Mouse (Mus musculus) heart, embryonic 16.5 days (tissue): ENCODE measurements around the gene Pak6. TPM values are rescaled to one million over a fixed set of nuclear protein-coding genes. Genes with fewer than 3 reads are reported as not detected.

Experiments used
- ATAC-seq: fragments of 200-750 bp; cut with Nextera tagmentation; replicated peaks from 2 replicates; pipeline ENCODE4 v1.8.0; 2017; ENCODE audit warnings: moderate number of reproducible peaks; ENCODE audit not compliant: insufficient read depth, low FRiP score; ENCODE audit errors: extremely low read depth
- H3K27ac ChIP-seq: fragments of 300-500 bp; sonication (generic); 2 replicates; pipeline ENCODE4 v1.5.1; 2014; ENCODE audit warnings: mild to moderate bottlenecking, low read length, control low read depth, moderate library complexity
- H3K27me3 ChIP-seq: fragments of 300-500 bp; sonication (generic); 2 replicates; pipeline ENCODE4 v1.6.1; 2014; ENCODE audit warnings: low read length, mixed read lengths; ENCODE audit not compliant: control insufficient read depth, insufficient read depth
- H3K36me3 ChIP-seq: fragments of 300-500 bp; sonication (generic); 2 replicates; pipeline ENCODE4 v1.6.1; 2014; ENCODE audit not compliant: control insufficient read depth, insufficient read depth
- H3K4me1 ChIP-seq: fragments of 300-500 bp; sonication (generic); 2 replicates; pipeline ENCODE4 v1.6.1; 2014; ENCODE audit warnings: low read length, mixed read lengths; ENCODE audit not compliant: control insufficient read depth, insufficient read depth
- H3K4me2 ChIP-seq: fragments of 300-500 bp; sonication (generic); 2 replicates; pipeline ENCODE4 v1.6.1; 2014; ENCODE audit warnings: low read depth, mild to moderate bottlenecking, control low read depth, low read length
- H3K4me3 ChIP-seq: fragments of 300-500 bp; sonication (generic); 2 replicates; pipeline ENCODE4 v1.5.1; 2014; ENCODE audit warnings: mild to moderate bottlenecking, control low read depth, low read length
- H3K9ac ChIP-seq: fragments of 300-500 bp; sonication (generic); 2 replicates; pipeline ENCODE4 v1.6.1; 2014; ENCODE audit warnings: low read length, control low read depth
- H3K9me3 ChIP-seq: fragments of 300-500 bp; sonication (generic); replicated peaks from 2 replicates; pipeline ENCODE4 v1.6.1; 2016; ENCODE audit warnings: low read length; ENCODE audit not compliant: control insufficient read depth
- whole genome bisulfite sequencing: fragments of 180-500 bp; shearing (Covaris S2); extraction: QIAGEN DNeasy Blood & Tissue Kit; methylation state at CpG from one replicate; pipeline ENCODE4 v1.1.7; 2014; 5-methylcytosine and 5-hydroxymethylcytosine counted together
- polyA plus RNA-seq: library from polyadenylated mRNA; unstranded; fragments of >200 nt; fragmentation: Nextera tagmentation; extraction: Ambion mirVana; gene quantifications from 2 replicates; pipeline ENCODE4 v1.2.1, GENCODE M21; 2015

The Pak6 gene
- polyA plus RNA-seq, result 9.8 and 11.1 TPM in 2 replicates

- ATAC-seq, result peak; percentile 18
- Histone ChIP-seq H3K36me3 (no peaks in the 10 kb centered on the region), H3K27ac (peak within 1 kb of the TSS; percentile 81), H3K4me3 (peak within 1 kb of the TSS; percentile 62), H3K9me3 (no peaks in the 10 kb centered on the region), H3K4me1 (peaks cover 64% of the 10 kb centered on the region), H3K27me3 (no peaks in the 10 kb centered on the region; the same call in 1 of the 2 replicates), H3K9ac (peak within 1 kb of the TSS; percentile 76), H3K4me2 (peak within 1 kb of the TSS; percentile 75)
- WGBS, result 3% methylated on average over 37 of the region's 37 CpGs
These were observed at the start of gene Pak6 for GRCm38 (mm10) chr2:118662902-118663803. TSS of gene Pak6 (plus strand) at chr2:118663303.

GRCm38 (mm10) chr2:118618013-118618412 lies 45.1 kb upstream of the Pak6 start:
- Histone ChIP-seq H3K4me1 (no peaks in the 10 kb centered on the region), H3K36me3 (peaks cover 78% of the 10 kb centered on the region), H3K9me3 (no peaks in the 10 kb centered on the region), H3K27ac (no peak overlapping the region), H3K9ac (no peak overlapping the region), H3K4me3 (no peak overlapping the region), H3K27me3 (no peaks in the 10 kb centered on the region), H3K4me2 (no peak overlapping the region)
- ATAC-seq, result no peak
- 89% methylated on average over 5 of the region's 5 CpGs for WGBS

- Histone ChIP-seq H3K9ac (no peak overlapping the region), H3K4me3 (no peak overlapping the region), H3K4me2 (no peak overlapping the region), H3K36me3 (peaks cover 74% of the 10 kb centered on the region), H3K9me3 (no peaks in the 10 kb centered on the region), H3K27ac (no peak overlapping the region), H3K27me3 (no peaks in the 10 kb centered on the region), H3K4me1 (no peaks in the 10 kb centered on the region)
- 90% methylated on average over 2 of the region's 2 CpGs for WGBS
- ATAC-seq, result no peak
These were observed 43.0 kb upstream of the Pak6 start for GRCm38 (mm10) chr2:118620101-118620500.

- no peak for ATAC-seq
- no peak overlapping the region for H3K4me3 ChIP-seq
- H3K4me1 ChIP-seq, result no peaks in the 10 kb centered on the region
- H3K4me2 ChIP-seq, result no peak overlapping the region
- no peak overlapping the region for H3K9ac ChIP-seq
- H3K27ac ChIP-seq, result no peak overlapping the region
- peaks cover 71% of the 10 kb centered on the region for H3K36me3 ChIP-seq
- WGBS, result 84% methylated on average over 8 of the region's 8 CpGs
- no peaks in the 10 kb centered on the region for H3K27me3 ChIP-seq
- H3K9me3 ChIP-seq, result no peaks in the 10 kb centered on the region
These were observed 42.5 kb upstream of the Pak6 start for GRCm38 (mm10) chr2:118620608-118621007.

- Histone ChIP-seq H3K36me3 (peaks cover 60% of the 10 kb centered on the region), H3K9me3 (no peaks in the 10 kb centered on the region), H3K4me1 (no peaks in the 10 kb centered on the region), H3K27ac (no peak overlapping the region), H3K4me3 (no peak overlapping the region), H3K4me2 (no peak overlapping the region), H3K9ac (no peak overlapping the region), H3K27me3 (no peaks in the 10 kb centered on the region)
- 96% methylated on average over 6 of the region's 6 CpGs for WGBS
- ATAC-seq, result no peak
These were observed 33.8 kb upstream of the Pak6 start for GRCm38 (mm10) chr2:118629276-118629675.

- Histone ChIP-seq H3K27ac (no peak overlapping the region), H3K4me3 (no peak overlapping the region), H3K4me2 (no peak overlapping the region), H3K36me3 (peaks cover 61% of the 10 kb centered on the region), H3K9ac (no peak overlapping the region), H3K4me1 (0 out of 2 replicates have a peak, but pooled peaks cover 2% of the 10 kb centered on the region), H3K9me3 (no peaks in the 10 kb centered on the region), H3K27me3 (no peaks in the 10 kb centered on the region)
- 57% methylated on average over 5 of the region's 5 CpGs for WGBS
- no peak for ATAC-seq
These were observed 29.7 kb upstream of the Pak6 start for GRCm38 (mm10) chr2:118633441-118633840.

- H3K4me3 ChIP-seq, result no peak overlapping the region
- no peaks in the 10 kb centered on the region for H3K9me3 ChIP-seq
- no peak overlapping the region for H3K9ac ChIP-seq
- peaks cover 60% of the 10 kb centered on the region for H3K36me3 ChIP-seq
- no peaks in the 10 kb centered on the region for H3K27me3 ChIP-seq
- no peak overlapping the region for H3K4me2 ChIP-seq
- peaks cover 7% of the 10 kb centered on the region; the same call in 1 of the 2 replicates for H3K4me1 ChIP-seq
- WGBS, result 84% methylated on average over 5 of the region's 5 CpGs
- no peak overlapping the region for H3K27ac ChIP-seq
- no peak for ATAC-seq
These were observed 25.8 kb upstream of the Pak6 start for GRCm38 (mm10) chr2:118637258-118637657.

GRCm38 (mm10) chr2:118637888-118638526 lies 25.1 kb upstream of the Pak6 start:
- H3K9me3 ChIP-seq, result no peaks in the 10 kb centered on the region
- no peak overlapping the region for H3K9ac ChIP-seq
- ATAC-seq, result 0 out of 2 replicates have a peak, but pooled peaks have one; percentile 30
- H3K36me3 ChIP-seq, result peaks cover 58% of the 10 kb centered on the region
- no peaks in the 10 kb centered on the region for H3K27me3 ChIP-seq
- no peak overlapping the region for H3K4me3 ChIP-seq
- no peak overlapping the region for H3K4me2 ChIP-seq
- H3K27ac ChIP-seq, result peak overlapping the region; percentile 16; the same call in 1 of the 2 replicates
- H3K4me1 ChIP-seq, result peaks cover 7% of the 10 kb centered on the region; the same call in 1 of the 2 replicates
- 37% methylated on average over 8 of the region's 8 CpGs for WGBS

GRCm38 (mm10) chr2:118638686-118639085 lies 24.4 kb upstream of the Pak6 start:
- no peak overlapping the region for H3K9ac ChIP-seq
- 58% methylated on average over 8 of the region's 8 CpGs for WGBS

More at GRCm38 (mm10) chr2:118638686-118639085, 24.4 kb upstream of the Pak6 start:
- Histone ChIP-seq H3K27ac (no peak overlapping the region; the same call in 1 of the 2 replicates), H3K36me3 (peaks cover 52% of the 10 kb centered on the region), H3K4me3 (no peak overlapping the region), H3K9me3 (no peaks in the 10 kb centered on the region), H3K27me3 (no peaks in the 10 kb centered on the region), H3K4me2 (no peak overlapping the region), H3K4me1 (peaks cover 7% of the 10 kb centered on the region; the same call in 1 of the 2 replicates)
- ATAC-seq, result peak; percentile 61
